Mouse (Mus musculus): Measurements from ENCODE around the gene Plekhj1. TPM values are rescaled to one million over a fixed set of nuclear protein-coding genes. Genes with fewer than 3 reads are reported as not detected.
"Not testable (repeated sequence)": the region's sequence is repeated elsewhere in the genome, so short reads cannot be mapped to it uniquely, and the experiment has no call there.

Gene Plekhj1
- polyA plus RNA-seq, 1 experiment from 2014 or later: 139 TPM

- Histone ChIP-seq H3K9me3 (replicated peaks) (no peaks in the 10 kb centered on the region), H3K4me1 (peaks cover 11% of the 10 kb centered on the region)
- no peak for ATAC-seq (ENCODE audit: low FRiP score)
Measured at GRCm38 (mm10) chr10:80823316-80823715, 24.9 kb upstream of the Plekhj1 start.

GRCm38 (mm10) chr10:80822528-80822927 is 24.1 kb upstream of the Plekhj1 start:
- H3K9me3 ChIP-seq (replicated peaks): no peaks in the 10 kb centered on the region
- H3K4me3 ChIP-seq: no peak overlapping the region
- H3K9ac ChIP-seq: no peak overlapping the region
- ATAC-seq (ENCODE audit: low FRiP score): no peak
- no peak overlapping the region for H3K4me2 ChIP-seq (replicated peaks)
- 81% methylated on average over 5 of the region's 5 CpGs for WGBS
- no peaks in the 10 kb centered on the region for H3K36me3 ChIP-seq
- no peaks in the 10 kb centered on the region for H3K27me3 ChIP-seq
- H3K27ac ChIP-seq: no peak overlapping the region
- H3K4me1 ChIP-seq: peaks cover 4% of the 10 kb centered on the region

More at GRCm38 (mm10) chr10:80823316-80823715, 24.9 kb upstream of the Plekhj1 start:
- 97% methylated on average over 1 of the region's 1 CpGs for WGBS
- Histone ChIP-seq H3K27ac (no peak overlapping the region), H3K27me3 (no peaks in the 10 kb centered on the region), H3K4me2 (replicated peaks) (no peak overlapping the region), H3K9ac (no peak overlapping the region), H3K36me3 (no peaks in the 10 kb centered on the region), H3K4me3 (no peak overlapping the region)

GRCm38 (mm10) chr10:80821991-80822390 is 23.6 kb upstream of the Plekhj1 start:
- H3K4me3 ChIP-seq: no peak overlapping the region
- no peak overlapping the region for H3K4me2 ChIP-seq (replicated peaks)
- H3K36me3 ChIP-seq: no peaks in the 10 kb centered on the region
- H3K4me1 ChIP-seq: 0 out of 2 replicates have a peak, but pooled peaks cover 2% of the 10 kb centered on the region
- H3K27ac ChIP-seq: no peak overlapping the region
- no peaks in the 10 kb centered on the region for H3K27me3 ChIP-seq
- ATAC-seq (ENCODE audit: low FRiP score): no peak
- no peaks in the 10 kb centered on the region for H3K9me3 ChIP-seq (replicated peaks)
- H3K9ac ChIP-seq: no peak overlapping the region
- 41% methylated on average over 2 of the region's 2 CpGs for WGBS

- Histone ChIP-seq H3K9ac (no peak overlapping the region), H3K36me3 (no peaks in the 10 kb centered on the region), H3K4me2 (replicated peaks) (no peak overlapping the region), H3K27me3 (no peaks in the 10 kb centered on the region), H3K27ac (no peak overlapping the region), H3K9me3 (replicated peaks) (no peaks in the 10 kb centered on the region), H3K4me3 (no peak overlapping the region), H3K4me1 (no peaks in the 10 kb centered on the region)
- WGBS: 49% methylated on average over 3 of the region's 3 CpGs
- ATAC-seq (ENCODE audit: low FRiP score): no peak
Measured at GRCm38 (mm10) chr10:80819406-80819805, 21.0 kb upstream of the Plekhj1 start.

GRCm38 (mm10) chr10:80818599-80819281 is 20.3 kb upstream of the Plekhj1 start:
- no peak for ATAC-seq (ENCODE audit: low FRiP score)
- no peak overlapping the region for H3K4me3 ChIP-seq
- H3K4me1 ChIP-seq: no peaks in the 10 kb centered on the region
- H3K4me2 ChIP-seq (replicated peaks): no peak overlapping the region
- H3K27ac ChIP-seq: no peak overlapping the region
- no peaks in the 10 kb centered on the region for H3K9me3 ChIP-seq (replicated peaks)
- H3K9ac ChIP-seq: no peak overlapping the region
- no peaks in the 10 kb centered on the region for H3K36me3 ChIP-seq
- 58% methylated on average over 6 of the region's 6 CpGs for WGBS
- no peaks in the 10 kb centered on the region for H3K27me3 ChIP-seq

GRCm38 (mm10) chr10:80817955-80818354 is 19.5 kb upstream of the Plekhj1 start:
- not testable (repeated sequence) for H3K9me3 ChIP-seq (replicated peaks); H3K27ac ChIP-seq; H3K4me1 ChIP-seq; H3K27me3 ChIP-seq; H3K9ac ChIP-seq; H3K4me3 ChIP-seq; H3K36me3 ChIP-seq; ATAC-seq (ENCODE audit: low FRiP score); H3K4me2 ChIP-seq (replicated peaks)
- WGBS: 84% methylated on average over 7 of the region's 7 CpGs

GRCm38 (mm10) chr10:80817164-80817563 is 18.7 kb upstream of the Plekhj1 start:
- whole genome bisulfite sequencing: 79% methylated on average over 2 of the region's 2 CpGs
- Histone ChIP-seq H3K4me2 (replicated peaks) (no peak overlapping the region), H3K4me1 (no peaks in the 10 kb centered on the region), H3K9ac (no peak overlapping the region), H3K36me3 (no peaks in the 10 kb centered on the region), H3K4me3 (no peak overlapping the region), H3K27ac (no peak overlapping the region), H3K27me3 (peaks cover 5% of the 10 kb centered on the region; the same call in 1 of the 2 replicates), H3K9me3 (replicated peaks) (no peaks in the 10 kb centered on the region)
- no peak for ATAC-seq (ENCODE audit: low FRiP score)

- not testable (repeated sequence) for ATAC-seq (ENCODE audit: low FRiP score); H3K27me3 ChIP-seq
- WGBS: 91% methylated on average over 3 of the region's 3 CpGs
Measured at GRCm38 (mm10) chr10:80816303-80816702, 17.9 kb upstream of the Plekhj1 start.

GRCm38 (mm10) chr10:80814800-80815199 is 16.4 kb upstream of the Plekhj1 start:
- Histone ChIP-seq H3K27ac (no peak overlapping the region), H3K4me1 (peaks cover 5% of the 10 kb centered on the region), H3K9ac (no peak overlapping the region), H3K27me3 (peaks cover 25% of the 10 kb centered on the region), H3K4me2 (replicated peaks) (no peak overlapping the region), H3K9me3 (replicated peaks) (no peaks in the 10 kb centered on the region), H3K4me3 (no peak overlapping the region), H3K36me3 (no peaks in the 10 kb centered on the region)
- no peak for ATAC-seq (ENCODE audit: low FRiP score)
- 64% methylated on average over 7 of the region's 7 CpGs for WGBS

More at GRCm38 (mm10) chr10:80816303-80816702, 17.9 kb upstream of the Plekhj1 start:
- H3K27ac ChIP-seq; H3K9ac ChIP-seq; H3K9me3 ChIP-seq (replicated peaks); H3K36me3 ChIP-seq; H3K4me2 ChIP-seq (replicated peaks); H3K4me1 ChIP-seq; H3K4me3 ChIP-seq: not testable (repeated sequence)

- H3K4me2 ChIP-seq (replicated peaks): no peak within 1 kb of the TSS
- peaks cover 38% of the 10 kb centered on the region for H3K27me3 ChIP-seq
- WGBS: 83% methylated on average over 4 of the region's 4 CpGs
- no peaks in the 10 kb centered on the region for H3K36me3 ChIP-seq
- H3K4me1 ChIP-seq: peaks cover 14% of the 10 kb centered on the region
- H3K4me3 ChIP-seq: no peak within 1 kb of the TSS
- no peak within 1 kb of the TSS for H3K9ac ChIP-seq
- no peak for ATAC-seq (ENCODE audit: low FRiP score)
- H3K27ac ChIP-seq: no peak within 1 kb of the TSS
- no peaks in the 10 kb centered on the region for H3K9me3 ChIP-seq (replicated peaks)
Measured at GRCm38 (mm10) chr10:80813366-80813765, 14.9 kb upstream of the Plekhj1 start, which contains the start of gene Jsrp1. Gene Jsrp1, minus strand, starts transcription at chr10:80813498.

GRCm38 (mm10) chr10:80812391-80813041 is 14.1 kb upstream of the Plekhj1 start:
- no peak overlapping the region for H3K27ac ChIP-seq
- 67% methylated on average over 5 of the region's 5 CpGs for WGBS
- no peak overlapping the region for H3K9ac ChIP-seq
- H3K36me3 ChIP-seq: no peaks in the 10 kb centered on the region
- peaks cover 23% of the 10 kb centered on the region for H3K4me1 ChIP-seq
- H3K9me3 ChIP-seq (replicated peaks): no peaks in the 10 kb centered on the region
- H3K27me3 ChIP-seq: peaks cover 42% of the 10 kb centered on the region
- no peak overlapping the region for H3K4me3 ChIP-seq
- no peak for ATAC-seq (ENCODE audit: low FRiP score)
- no peak overlapping the region for H3K4me2 ChIP-seq (replicated peaks)

GRCm38 (mm10) chr10:80810084-80810483 is 11.7 kb upstream of the Plekhj1 start:
- no peak overlapping the region for H3K4me3 ChIP-seq
- no peak overlapping the region for H3K9ac ChIP-seq
- H3K27me3 ChIP-seq: peaks cover 62% of the 10 kb centered on the region
- no peaks in the 10 kb centered on the region for H3K9me3 ChIP-seq (replicated peaks)
- no peak overlapping the region for H3K27ac ChIP-seq
- peaks cover 41% of the 10 kb centered on the region for H3K4me1 ChIP-seq
- 5% methylated on average over 20 of the region's 20 CpGs for WGBS
- ATAC-seq (ENCODE audit: low FRiP score): no peak
- H3K36me3 ChIP-seq: peaks cover 4% of the 10 kb centered on the region; the same call in 1 of the 2 replicates
- H3K4me2 ChIP-seq (replicated peaks): peak overlapping the region; percentile 23; the same call in 1 of the 2 replicates
